Mouse (Mus musculus): Measurements from ENCODE around the gene 1700123K08Rik. TPM values are rescaled to one million over a fixed set of nuclear protein-coding genes. Genes with fewer than 3 reads are reported as not detected.
"Not testable (repeated sequence)": the region's sequence is repeated elsewhere in the genome, so short reads cannot be mapped to it uniquely, and the experiment has no call there.

The 1700123K08Rik gene
- not detected for total RNA-seq (2021)

DNA sequence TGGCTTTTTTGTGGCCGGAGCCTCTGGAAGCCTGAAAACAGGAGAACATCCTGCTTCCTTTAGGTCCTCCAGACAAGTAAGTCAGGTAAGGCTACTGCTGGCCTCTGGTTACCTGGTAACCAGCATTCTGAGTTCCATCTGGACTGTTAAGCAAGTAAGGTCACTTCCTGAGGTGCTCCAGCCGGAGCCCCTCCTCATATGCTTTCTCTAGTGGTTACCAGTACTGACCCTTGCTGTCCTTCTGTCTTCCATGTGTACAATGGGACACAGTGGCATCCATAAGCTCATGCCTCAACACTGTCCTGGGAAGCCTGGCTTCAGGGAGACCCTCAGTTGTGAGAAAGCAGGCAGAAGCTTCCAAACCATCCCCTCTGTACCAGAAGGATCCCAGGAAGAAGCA is at the start of gene 1700123K08Rik:
TSS of gene 1700123K08Rik (minus strand) at position 101 of the 400 bp plus-strand sequence.
- DNase-seq; intact Hi-C loops (cut with DNase I): not testable (repeated sequence)

GRCm38 (mm10) chr5:138587396-138587795 is 22.9 kb upstream of the 1700123K08Rik start:
- DNase-seq: no peak
- intact Hi-C loops (cut with DNase I): no loop called here

GRCm38 (mm10) chr5:138571623-138572022 is 7.1 kb upstream of the 1700123K08Rik start:
- intact Hi-C loops (cut with DNase I): no loop called here
- DNase-seq: no peak

GRCm38 (mm10) chr5:138552718-138553117 is 11.8 kb downstream of the 1700123K08Rik start:
- intact Hi-C loops (cut with DNase I): no loop called here
- DNase-seq: no peak

- DNase-seq: no peak
- intact Hi-C loops (cut with DNase I): no loop called here
Measured at GRCm38 (mm10) chr5:138532491-138532890, 32.0 kb downstream of the 1700123K08Rik start.

Small RNAs within 50 kb of the gene (microRNA-seq; reads per million reads assigned to microRNA genes)
- 0 reads per million in 2 experiments for gene Gm24082 (ENCODE audit: borderline number of aligned reads in 2 of 2)

Other genes with a start within 250 kb of the 1700123K08Rik start
- gene Pvrig, start 222.8 kb downstream of the 1700123K08Rik start, total RNA-seq (2021): not detected
- gene Zfp157, start 123.2 kb downstream of the 1700123K08Rik start, total RNA-seq (2021): 1 to 10 TPM; 4.9 to 5.4 TPM
- 10 to 100 TPM; 20.6 to 21.6 TPM for gene Zfp68, start 55.0 kb upstream of the 1700123K08Rik start, total RNA-seq (2021)
- gene A430033K04Rik, start 58.1 kb upstream of the 1700123K08Rik start, total RNA-seq (2021): 1 to 10 TPM; 4.1 to 4.7 TPM
- gene Fam20c, start 189.8 kb upstream of the 1700123K08Rik start, total RNA-seq (2021): 10 to 100 TPM; 10.3 to 12.5 TPM